In the genomic region with DNA sequence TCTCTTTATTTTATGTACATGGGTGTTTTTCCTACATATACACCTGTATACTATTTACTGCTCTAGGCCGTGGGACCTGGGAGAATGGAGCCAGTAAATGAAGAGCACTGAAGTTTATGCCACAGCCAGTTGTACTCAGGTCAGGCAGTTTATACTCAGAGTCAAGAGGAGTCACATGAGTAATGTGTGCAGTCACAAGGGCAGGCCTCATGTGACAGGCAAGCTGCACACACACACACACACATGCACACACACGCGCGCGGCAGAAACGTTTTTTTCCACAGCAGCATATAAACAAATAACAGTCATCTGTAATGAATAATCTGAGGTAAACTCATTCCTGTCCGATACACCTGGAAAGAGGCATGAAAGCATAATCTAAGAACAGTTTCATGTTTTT, we compare ENCODE assay signal across 19 mouse cellular contexts.
"Had no signal": no experiment of that assay in that cellular context is flagged by ENCODE, and none has a peak within 500 bp of the region (broad histone marks: within the 10 kb centered on the region; RNA-seq: fewer than 3 reads in every experiment).

No protein-coding gene starts in this region.

- DNase-seq: layer of hippocampus, adult 9-11 months; liver; lung, adult 18-20 months; lung, postnatal 10 days; lung, postnatal 36 days; midbrain, embryonic 14.5 days; retina, postnatal 1 day; right cerebral cortex, postnatal 25 days; spleen, adult 18-20 months; thymus, postnatal 36 days had no signal

- H3K4me1 ChIP-seq: limb, embryonic 10.5 days; stomach, embryonic 15.5 days had no signal

- H3K4me3 ChIP-seq: layer of hippocampus, adult 2 months; limb, embryonic 10.5 days; limb, embryonic 13.5 days; liver, embryonic 12.5 days; liver, embryonic 15.5 days; lung, embryonic 15.5 days; neural tube, embryonic 12.5 days; neural tube, embryonic 15.5 days; stomach, embryonic 15.5 days had no signal

- H3K27ac ChIP-seq: layer of hippocampus, adult 2 months; limb, embryonic 10.5 days; limb, embryonic 13.5 days; liver, embryonic 12.5 days; liver, embryonic 15.5 days; lung, embryonic 15.5 days; neural tube, embryonic 12.5 days; neural tube, embryonic 15.5 days; stomach, embryonic 15.5 days had no signal
